9 mouse cellular contexts compared by ENCODE assay signal in the genomic region with DNA sequence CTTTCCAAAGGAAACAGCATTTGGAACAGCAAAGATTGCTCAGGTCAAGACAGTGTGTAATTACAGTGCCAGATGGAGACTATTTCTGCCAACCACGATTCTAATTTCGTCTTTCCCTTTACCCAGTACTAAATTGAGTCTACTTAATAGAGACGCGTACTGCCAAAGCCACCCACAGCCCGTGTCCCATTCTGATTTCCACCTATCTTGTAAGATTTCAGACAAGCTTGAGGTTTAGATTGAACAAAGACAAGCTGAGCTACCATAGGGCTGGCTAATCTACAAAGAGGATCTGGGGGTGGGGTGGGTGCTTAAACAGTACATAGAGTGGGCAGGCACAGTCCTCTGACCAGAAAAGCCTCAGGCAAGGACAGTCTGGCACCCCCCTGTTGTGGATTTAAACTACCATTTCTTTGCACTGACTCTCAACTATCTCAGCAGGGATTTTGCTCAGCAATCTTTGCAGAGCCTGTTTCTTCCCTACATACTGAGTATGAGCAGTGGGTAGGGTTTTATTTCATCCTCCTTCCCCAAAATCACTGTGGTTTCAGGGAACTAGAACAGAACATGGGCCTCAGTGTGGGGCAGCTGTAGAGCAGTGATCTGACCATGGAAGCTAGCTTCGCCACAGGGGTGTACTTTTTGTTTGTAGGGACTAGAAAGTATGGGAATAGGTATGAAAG. TPM values are rescaled to one million over a fixed set of nuclear protein-coding genes. Genes with fewer than 3 reads are reported as not detected.
DNase-seq lines count a peak whose midpoint lies in the region; ATAC-seq and TF ChIP-seq lines count a peak whose summit lies in the region.
"Had no signal": no experiment of that assay in that cellular context is flagged by ENCODE, and none has a peak within 500 bp of the region (broad histone marks: within the 10 kb centered on the region; RNA-seq: fewer than 3 reads in every experiment).

No protein-coding gene starts in this region.

- H3K27ac ChIP-seq in embryonic facial prominence, embryonic 14.5 days (replicated peaks; ENCODE audit: low read depth, low read length): no peak overlapping the region
- H3K27ac ChIP-seq in embryonic facial prominence, embryonic 10.5 days (replicated peaks): no peak overlapping the region
- H3K27ac ChIP-seq in intestine, postnatal 0 days (ENCODE audit: low read depth, low read length): no peak overlapping the region
- H3K27ac ChIP-seq: macrophage had no signal

- DNase-seq in embryonic facial prominence, embryonic 14.5 days (ENCODE audit: low spot score): no peak
- DNase-seq in embryonic facial prominence, embryonic 10.5 days (ENCODE audit: low spot score): no peak
- DNase-seq in right cerebral cortex, adult 18-20 months: peak; percentile 14
- no peak for DNase-seq in right cerebral cortex, postnatal 14 days
- peak; percentile 36 for DNase-seq in layer of hippocampus, adult 9-11 months
- peak; percentile 46 for DNase-seq in skeletal muscle tissue, adult 2 months (ENCODE audit: low read depth, low spot score)
- no peak for DNase-seq in urinary bladder, adult 18-20 months (ENCODE audit: low spot score in 2 of 2)

- ATAC-seq in embryonic facial prominence, embryonic 14.5 days (ENCODE audit: low read depth): 0 out of 2 replicates have a peak, but pooled peaks have one; percentile 34
- no peak for ATAC-seq in intestine, postnatal 0 days

- H3K9me3 ChIP-seq in embryonic facial prominence, embryonic 14.5 days (ENCODE audit: control insufficient read depth, low read length): no peaks in the 10 kb centered on the region
- no peaks in the 10 kb centered on the region for H3K9me3 ChIP-seq in embryonic facial prominence, embryonic 10.5 days
- no peaks in the 10 kb centered on the region for H3K9me3 ChIP-seq in intestine, postnatal 0 days (ENCODE audit: control insufficient read depth)

- no peaks in the 10 kb centered on the region for H3K4me1 ChIP-seq in embryonic facial prominence, embryonic 14.5 days (ENCODE audit: control insufficient read depth, insufficient read depth, low read length)
- H3K4me1 ChIP-seq in embryonic facial prominence, embryonic 10.5 days: peaks cover 17% of the 10 kb centered on the region
- no peaks in the 10 kb centered on the region for H3K4me1 ChIP-seq in intestine, postnatal 0 days (replicated peaks; ENCODE audit: control insufficient read depth, insufficient read depth, low read length)

- no peak overlapping the region for H3K9ac ChIP-seq in embryonic facial prominence, embryonic 14.5 days (ENCODE audit: low read depth, low read length)
- no peak overlapping the region for H3K9ac ChIP-seq in intestine, postnatal 0 days (ENCODE audit: low read depth, low read length)

- H3K4me2 ChIP-seq in embryonic facial prominence, embryonic 14.5 days (ENCODE audit: low read depth, low read length): peak overlapping the region; percentile 39; the same call in 1 of the 2 replicates
- no peak overlapping the region for H3K4me2 ChIP-seq in intestine, postnatal 0 days (replicated peaks; ENCODE audit: low read depth)

- no peak overlapping the region for H3K4me3 ChIP-seq in embryonic facial prominence, embryonic 14.5 days (ENCODE audit: low read depth, low read length)
- H3K4me3 ChIP-seq in embryonic facial prominence, embryonic 10.5 days: no peak overlapping the region
- H3K4me3 ChIP-seq in intestine, postnatal 0 days (ENCODE audit: low read depth, low read length): no peak overlapping the region

- no peaks in the 10 kb centered on the region; the same call in 1 of the 2 replicates for H3K27me3 ChIP-seq in embryonic facial prominence, embryonic 14.5 days (replicated peaks; ENCODE audit: control insufficient read depth, insufficient read depth, low read length)
- H3K27me3 ChIP-seq in embryonic facial prominence, embryonic 10.5 days (replicated peaks; ENCODE audit: low read depth, poor library complexity, severe bottlenecking): no peaks in the 10 kb centered on the region; the same call in 1 of the 2 replicates
- H3K27me3 ChIP-seq in intestine, postnatal 0 days (replicated peaks; ENCODE audit: control insufficient read depth, insufficient read depth, low read length): no peaks in the 10 kb centered on the region

- no peaks in the 10 kb centered on the region for H3K36me3 ChIP-seq in embryonic facial prominence, embryonic 14.5 days (ENCODE audit: control insufficient read depth, insufficient read depth, low read length)
- no peaks in the 10 kb centered on the region for H3K36me3 ChIP-seq in embryonic facial prominence, embryonic 10.5 days (replicated peaks)
- no peaks in the 10 kb centered on the region for H3K36me3 ChIP-seq in intestine, postnatal 0 days (ENCODE audit: control insufficient read depth, insufficient read depth)

- WGBS in embryonic facial prominence, embryonic 14.5 days: 62% methylated on average over 6 of the region's 6 CpGs
- WGBS in embryonic facial prominence, embryonic 10.5 days: 67% methylated on average over 6 of the region's 6 CpGs
- 75% methylated on average over 6 of the region's 6 CpGs for WGBS in intestine, postnatal 0 days

- TF ChIP-seq CTCF in intestine, postnatal 0 days (IDR thresholded peaks at IDR 0.05; ENCODE audit: low read depth): no peak

RNA-seq across cellular contexts. Expression of gene 1700010I14Rik, which starts 44.4 kb away (rescaled TPM):
- polyA plus RNA-seq in embryonic facial prominence, embryonic 14.5 days (2014; fragmentation: Nextera tagmentation; extraction: Ambion mirVana): 0.90 and 1.6 TPM in 2 replicates
- polyA plus RNA-seq in embryonic facial prominence, embryonic 10.5 days (2016; fragmentation: Nextera tagmentation; extraction: Ambion mirVana): 2.0 and 2.6 TPM in 2 replicates
- polyA plus RNA-seq in intestine, postnatal 0 days (2015; fragmentation: Nextera tagmentation; extraction: Ambion mirVana): 1.2 TPM in 2 replicates

Comparison
In these comparisons a context has a peak if more than half of its experiments do, and no peak if none do; other contexts are left out.
1. DNase-seq: peak in right cerebral cortex, adult 18-20 months (single experiment), layer of hippocampus, adult 9-11 months (single experiment) and skeletal muscle tissue, adult 2 months (single experiment); none in embryonic facial prominence, embryonic 14.5 days (single experiment), embryonic facial prominence, embryonic 10.5 days (single experiment), right cerebral cortex, postnatal 14 days (single experiment) and urinary bladder, adult 18-20 months (0 of 2).